Mouse (Mus musculus) spleen, postnatal 10 days (tissue): ENCODE results near the gene Fam163a.
A peak's percentile ranks its signal among the peaks of the same experiment; 100 is the strongest.

ENCODE experiments used
- DNase-seq, 2 experiments: peaks; one replicate each; pipeline ENCODE4 v3.0.0; 2021 to 2022; ENCODE audit warnings: low spot score in 2 of 2

Gene Fam163a

DNA sequence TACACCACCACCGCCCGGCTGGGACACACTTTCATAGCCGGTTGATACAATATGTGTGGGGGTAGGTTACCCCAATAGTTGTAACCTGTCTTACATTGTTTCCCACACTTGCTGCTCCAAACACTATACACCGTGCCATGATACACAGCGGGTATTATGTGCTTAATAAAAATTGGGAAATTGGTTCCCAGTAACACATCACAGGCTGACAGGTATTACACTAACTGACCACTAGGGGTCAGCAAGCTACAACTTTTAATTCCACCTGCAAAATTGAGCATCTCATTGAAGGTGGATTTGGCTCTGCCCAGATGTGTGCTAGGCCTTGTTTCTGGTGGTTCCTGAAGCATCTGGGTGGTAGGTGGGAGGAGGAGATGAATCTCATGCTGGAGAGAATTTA is 119.1 kb downstream of the Fam163a start:
- DNase-seq = peak in 1 of 2 experiments; percentile 32

DNA sequence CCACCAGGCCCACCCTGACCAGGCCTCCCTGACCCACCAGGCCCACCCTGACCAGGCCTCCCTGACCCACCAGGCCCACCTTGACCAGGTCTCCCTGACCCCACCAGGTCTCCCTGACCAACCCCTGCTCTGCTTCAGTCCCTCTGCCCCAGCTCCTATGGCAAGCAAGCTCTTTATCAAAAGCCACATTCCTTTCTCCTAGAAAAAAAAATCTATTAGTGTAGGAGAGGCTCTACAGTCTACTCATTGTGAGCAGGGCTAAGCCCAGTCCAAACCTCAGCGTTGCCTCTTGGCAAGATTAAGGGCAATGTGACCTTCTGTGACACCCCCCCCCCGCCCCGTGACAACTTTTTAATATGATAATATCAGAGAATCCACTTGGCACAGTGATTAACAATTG is 120.2 kb downstream of the Fam163a start:
- no peak for DNase-seq

DNA sequence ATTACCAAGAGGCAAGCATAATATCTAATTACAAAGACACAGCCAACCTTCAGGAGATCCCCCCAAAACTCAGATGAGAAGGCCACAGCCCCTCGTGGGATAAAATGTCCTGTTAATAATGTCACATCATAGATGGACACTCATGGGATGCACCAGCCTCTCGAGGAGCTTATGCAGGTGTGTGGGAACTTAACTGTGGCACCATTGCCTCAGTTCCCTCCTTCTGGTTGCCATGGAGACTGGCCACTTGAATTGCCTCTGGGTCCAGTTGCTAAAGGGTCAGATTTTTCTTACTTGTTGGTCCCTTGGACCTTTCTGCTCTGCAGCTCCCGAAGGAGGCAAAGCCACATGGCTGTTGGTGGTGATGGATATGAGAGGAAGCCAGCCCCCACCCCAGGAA is 127.2 kb downstream of the Fam163a start:
- DNase-seq = no peak

DNA sequence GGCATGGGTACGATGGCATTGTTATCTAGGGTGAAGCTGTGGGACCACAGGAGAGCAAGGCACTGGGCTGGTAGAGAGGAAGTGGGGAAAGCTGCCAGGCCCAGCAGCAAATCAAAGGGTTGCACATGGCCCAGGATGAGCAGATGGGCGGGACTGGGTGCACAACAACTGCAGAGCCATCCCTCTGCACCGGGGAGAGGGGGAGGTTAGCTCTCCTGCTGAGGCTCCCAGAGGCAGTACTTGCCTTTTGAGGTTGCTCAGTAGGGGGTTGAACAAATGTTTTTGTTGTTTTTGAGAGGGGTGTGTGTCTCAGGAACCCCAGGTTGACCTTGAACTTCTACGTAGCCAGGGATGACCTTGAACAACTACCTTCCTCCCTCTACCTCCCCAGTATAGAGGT is 128.4 kb downstream of the Fam163a start:
- peak in 1 of 2 experiments; percentile 27 for DNase-seq

DNA sequence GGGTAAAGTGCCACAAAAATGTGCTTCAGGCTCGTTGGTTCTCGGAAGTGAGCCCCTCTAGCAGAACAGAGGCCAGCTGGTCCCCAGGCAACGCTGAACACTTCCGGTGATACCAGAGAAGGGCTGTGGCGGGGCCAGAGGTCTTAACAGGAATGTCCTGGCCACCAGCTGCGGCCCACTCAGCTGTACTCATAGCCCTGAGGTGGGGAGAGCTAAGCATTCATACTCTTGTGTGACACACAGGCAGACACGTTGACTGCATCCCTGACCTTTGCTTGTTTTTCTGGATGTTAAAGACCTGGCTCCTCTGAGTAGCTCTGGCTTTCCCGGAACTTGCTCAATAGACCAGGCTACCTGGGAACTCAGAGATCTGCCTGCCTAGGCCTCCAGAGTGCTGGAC is 130.3 kb downstream of the Fam163a start:
- peak in 1 of 2 experiments; percentile 24 for DNase-seq

DNA sequence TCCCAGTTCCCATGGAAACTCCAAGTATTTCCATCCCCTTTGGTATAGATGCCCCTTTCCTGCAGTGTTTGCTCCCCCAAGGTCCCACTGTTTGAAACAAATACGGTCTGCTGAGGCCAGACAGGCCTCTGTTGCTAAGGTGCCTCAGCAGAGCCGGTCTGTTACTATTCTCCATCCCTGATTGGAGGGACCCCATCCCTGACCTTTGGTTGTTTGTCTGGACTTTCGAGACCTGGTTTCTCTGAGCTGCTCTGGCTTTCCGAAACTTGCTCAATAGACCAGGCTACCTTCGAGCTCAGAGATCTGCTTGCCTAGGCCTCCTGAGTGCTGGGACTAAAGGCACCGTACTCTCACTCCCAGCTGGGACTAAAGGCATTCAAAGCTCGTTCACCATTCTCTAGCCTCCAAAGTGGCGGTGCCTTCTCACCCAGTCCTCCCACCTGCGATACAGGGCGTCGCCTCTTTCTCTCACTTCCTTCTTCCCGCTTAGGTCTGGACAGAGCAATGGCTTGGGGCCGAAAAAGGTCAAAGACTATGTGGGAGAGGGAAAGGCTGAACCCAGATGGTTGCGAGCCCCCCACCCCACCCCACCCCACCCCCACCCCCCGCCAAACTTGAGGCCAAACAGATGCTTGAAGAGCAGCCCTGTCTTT is 131.5 kb downstream of the Fam163a start:
- DNase-seq = no peak

DNA sequence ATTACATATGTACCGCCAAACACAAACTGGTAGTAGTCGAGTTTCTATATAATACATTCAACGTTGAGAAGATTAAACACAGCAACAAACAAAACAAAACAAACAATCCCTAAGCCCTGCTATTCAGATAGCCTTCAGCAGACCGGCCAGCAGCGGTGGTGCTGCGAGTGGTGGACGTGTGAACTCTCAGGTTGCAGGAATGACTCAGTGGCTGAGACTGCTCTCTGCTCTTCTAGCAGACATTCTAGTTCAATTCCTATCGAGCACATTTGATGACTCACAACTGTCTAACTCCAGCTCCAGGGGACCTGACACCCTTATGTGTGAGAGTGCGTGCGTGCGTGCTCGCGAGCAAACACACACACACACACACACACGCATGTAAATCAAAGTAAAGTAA is 134.7 kb downstream of the Fam163a start:
- DNase-seq = no peak

DNA sequence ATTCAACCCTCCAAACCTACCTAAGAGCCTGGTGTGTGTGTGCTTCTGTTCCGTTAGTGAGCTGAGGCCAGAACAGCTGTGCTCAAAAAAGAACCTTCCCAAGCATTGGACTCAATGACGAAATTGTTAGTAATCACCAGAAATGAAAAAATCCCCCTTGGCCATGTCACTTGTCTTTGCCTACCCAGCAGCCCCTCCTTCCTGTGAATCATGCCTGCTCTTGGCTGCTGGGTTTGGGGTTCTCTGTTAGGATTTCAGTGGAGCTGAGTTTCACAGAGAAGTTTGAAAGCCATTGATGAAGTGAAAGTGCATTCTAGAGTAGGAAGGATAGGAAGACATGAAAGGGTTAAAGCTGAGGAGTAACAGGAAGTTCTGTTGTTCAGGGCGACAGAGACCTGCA is 138.7 kb downstream of the Fam163a start:
- DNase-seq = no peak

DNA sequence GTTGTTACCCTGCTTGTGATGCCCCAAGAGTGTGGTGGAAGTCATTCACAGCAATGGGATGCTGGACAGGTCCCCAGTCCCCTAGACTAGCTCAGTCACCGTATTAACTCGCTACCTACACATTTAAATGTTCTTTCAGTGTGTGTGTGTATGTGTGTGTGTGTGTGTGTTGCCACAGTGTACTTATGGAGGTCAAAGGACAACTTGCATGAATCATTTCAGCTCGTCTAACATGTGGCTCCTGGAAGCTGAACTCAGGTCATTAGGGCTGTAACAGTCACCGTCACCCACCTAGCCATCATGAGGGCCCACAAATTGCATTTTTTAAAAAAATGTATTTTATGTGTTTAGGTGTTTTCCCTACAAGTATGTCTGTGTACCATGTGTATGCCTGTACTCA is 142.6 kb downstream of the Fam163a start:
- DNase-seq = no peak

DNA sequence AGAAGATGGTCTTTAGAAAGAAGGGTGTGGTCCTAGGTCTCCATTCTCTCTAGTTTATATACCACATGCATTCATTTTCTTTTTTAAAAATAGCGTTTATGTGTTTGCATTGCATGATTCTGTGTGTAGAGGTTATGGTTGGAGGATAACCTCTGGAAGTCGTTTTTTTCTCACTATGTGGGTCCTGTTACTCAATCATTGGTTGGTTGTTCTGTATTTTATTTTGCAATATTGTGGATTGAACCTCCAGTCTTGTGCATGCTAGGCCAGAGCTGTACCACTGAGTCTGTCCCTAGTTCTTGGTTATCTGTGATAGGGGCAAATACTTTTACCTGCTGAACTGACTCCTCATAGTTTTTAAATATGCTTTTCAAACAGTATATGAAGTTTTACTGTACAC is 146.6 kb downstream of the Fam163a start:
- DNase-seq = no peak

DNA sequence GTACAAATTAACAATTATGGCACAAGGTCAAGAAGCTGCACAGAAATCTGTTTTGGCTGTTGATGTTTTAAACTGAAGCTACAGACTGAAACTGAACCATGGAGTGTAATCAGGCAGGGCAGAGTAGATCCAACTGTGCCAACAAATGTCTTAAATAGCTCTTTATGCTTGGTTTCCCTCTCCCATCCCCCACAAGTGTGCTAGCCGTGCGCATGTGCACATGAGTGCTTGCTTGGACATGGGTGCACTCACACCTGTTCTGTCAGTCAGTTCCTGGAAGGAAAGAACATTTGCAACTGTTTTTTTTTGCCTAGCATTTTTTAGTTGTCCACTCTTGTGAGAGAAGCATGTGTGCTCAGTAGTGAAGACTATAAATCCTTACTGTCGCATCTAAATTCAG is 158.1 kb downstream of the Fam163a start:
- DNase-seq = no peak

DNA sequence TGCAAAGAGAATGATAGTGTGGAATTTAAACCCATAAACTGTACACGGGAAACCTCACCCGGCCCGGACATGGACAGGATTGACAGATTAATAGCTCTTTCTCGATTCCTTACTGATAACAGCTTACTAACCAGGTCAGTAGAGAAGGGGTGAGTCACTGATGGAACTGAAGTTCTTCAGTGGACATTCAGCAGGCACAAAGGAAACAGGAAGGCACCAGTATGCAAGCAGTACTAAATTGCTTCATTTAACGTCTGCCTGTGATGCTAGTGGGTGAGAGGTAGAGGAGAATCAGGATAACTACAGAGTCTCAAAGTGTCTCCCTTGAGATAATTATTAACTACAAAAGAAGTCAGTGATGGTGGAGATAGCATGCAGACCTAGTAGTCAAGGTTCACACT is 160.6 kb downstream of the Fam163a start:
- no peak for DNase-seq

DNA sequence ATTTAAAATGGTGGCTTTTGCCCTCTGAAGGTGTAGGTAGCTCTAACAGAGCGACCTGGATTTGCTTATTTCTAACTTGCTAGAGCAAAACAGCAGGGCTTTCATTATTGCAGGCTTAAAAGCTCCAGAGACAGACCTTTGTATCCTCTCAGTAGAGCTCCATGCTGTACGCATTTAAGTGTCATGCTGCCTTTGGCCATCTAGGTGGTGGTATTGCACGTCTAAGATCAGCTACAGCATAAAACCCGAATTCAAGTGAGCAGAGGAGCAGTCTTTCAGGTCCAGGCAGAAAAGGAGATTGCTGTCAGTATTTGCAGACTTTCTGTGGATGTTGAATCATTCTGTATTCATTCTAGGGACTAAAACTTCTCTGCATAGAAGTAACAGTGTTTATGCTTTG is 161.8 kb downstream of the Fam163a start:
- peak; percentile 22 to 61 for DNase-seq

DNA sequence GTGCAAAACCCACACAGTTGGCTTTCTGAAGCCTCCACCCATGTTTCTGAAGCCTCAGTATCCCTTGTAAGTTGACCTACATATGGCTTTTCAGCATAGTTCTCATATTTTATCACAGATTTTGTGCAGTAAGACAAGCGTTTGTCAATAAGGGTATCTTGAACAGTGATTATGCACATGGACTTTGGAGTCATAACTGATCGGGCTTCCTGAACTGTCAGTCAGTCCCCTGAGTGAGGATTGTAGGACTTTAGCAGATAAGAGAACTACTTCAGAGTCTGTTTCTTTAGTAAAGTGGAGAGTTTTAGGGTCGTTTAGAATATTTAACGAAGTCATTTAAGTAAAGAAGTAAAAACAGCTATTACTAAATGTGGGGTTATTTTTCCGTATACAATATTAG is 162.3 kb downstream of the Fam163a start:
- no peak for DNase-seq

DNA sequence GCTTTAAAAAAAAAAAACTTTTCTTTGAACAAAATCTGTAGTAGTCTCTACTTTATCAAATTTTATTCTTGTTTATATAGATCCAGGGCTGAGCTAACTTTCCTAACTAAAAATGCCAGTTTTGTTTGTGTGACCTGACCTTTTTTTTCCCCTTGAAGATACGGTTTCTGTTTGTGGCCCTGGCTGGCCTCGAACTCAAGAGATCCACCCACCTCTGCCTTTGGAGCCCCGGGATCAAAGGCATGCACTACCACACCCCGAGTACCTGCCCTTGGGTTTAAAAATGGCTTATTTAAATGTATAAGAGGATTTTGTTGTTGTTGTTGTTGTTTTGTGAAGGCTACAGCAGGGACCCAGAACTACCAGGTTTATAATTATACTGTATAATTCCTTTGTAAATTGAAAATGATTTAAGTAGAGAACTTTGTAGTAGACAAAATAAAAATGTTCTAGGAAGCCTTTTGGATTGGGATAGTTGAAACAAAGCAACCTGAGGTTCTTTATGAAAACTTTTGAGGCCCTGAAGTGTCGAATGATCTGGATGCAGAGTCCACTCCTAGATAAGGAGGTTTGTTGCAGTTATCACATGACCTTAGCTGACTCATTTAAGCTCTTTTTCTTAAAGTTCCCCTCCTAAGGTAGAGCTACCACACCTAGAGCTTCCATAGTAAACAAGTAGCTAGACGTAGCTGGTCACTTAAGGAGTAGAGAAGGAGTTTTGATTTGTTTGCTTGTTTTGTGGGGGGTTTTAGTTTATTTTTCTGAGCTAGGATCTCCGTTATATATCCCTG is 163.2 kb downstream of the Fam163a start:
- peak in 1 of 2 experiments; percentile 32 for DNase-seq

DNA sequence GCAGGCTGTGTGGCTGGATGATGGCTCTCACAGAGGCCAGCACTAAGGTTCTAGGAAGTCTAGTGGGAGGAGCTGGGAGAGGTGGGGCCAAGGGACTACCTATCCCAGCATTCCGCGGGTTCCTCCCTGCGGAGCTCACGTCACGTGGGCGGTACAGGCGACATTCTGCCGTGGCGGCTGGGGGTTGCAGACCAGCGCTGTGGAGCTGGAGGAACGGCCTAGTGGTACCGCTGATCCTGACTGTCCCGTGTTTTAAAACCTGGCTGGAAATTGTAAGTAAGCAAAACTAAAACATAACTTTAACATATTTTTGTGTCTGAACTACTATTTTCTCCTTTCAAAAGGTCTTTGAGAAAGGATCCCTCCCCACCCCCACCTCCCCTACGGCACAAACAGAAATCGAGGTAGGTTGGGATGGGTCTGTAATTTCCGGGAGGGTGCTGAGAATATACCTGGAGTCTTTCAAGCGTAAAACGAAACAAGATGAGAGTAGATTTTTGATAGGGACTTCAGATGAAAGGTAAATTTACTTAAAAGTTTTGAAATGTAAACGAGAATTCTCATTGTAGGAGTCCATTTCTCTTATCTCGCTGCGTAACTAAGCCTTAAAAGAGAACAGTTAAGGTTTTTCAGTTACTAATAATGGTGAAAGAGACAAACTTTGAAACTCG is 164.0 kb downstream of the Fam163a start:
- peak; percentile 76 to 92 for DNase-seq

DNA sequence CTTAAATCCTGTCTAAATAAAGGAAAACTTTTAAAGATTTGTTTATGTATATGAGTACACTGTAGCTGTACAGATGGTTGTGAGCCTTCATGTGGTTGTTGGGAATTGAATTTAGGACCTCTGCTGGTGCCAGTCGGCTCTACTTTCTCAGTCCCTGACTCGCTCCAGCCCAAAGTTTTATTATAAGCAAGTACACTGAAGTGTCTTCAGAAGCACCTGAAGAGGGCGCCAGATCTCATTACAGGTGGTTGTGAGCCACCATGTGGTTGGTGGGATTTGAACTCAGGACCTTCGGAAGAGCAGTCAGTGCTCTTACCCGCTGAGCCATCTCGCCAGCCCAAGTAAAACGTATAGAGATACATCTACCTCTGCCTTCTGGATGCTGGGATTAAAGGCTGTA is 164.8 kb downstream of the Fam163a start:
- DNase-seq = peak; percentile 20 to 60

DNA sequence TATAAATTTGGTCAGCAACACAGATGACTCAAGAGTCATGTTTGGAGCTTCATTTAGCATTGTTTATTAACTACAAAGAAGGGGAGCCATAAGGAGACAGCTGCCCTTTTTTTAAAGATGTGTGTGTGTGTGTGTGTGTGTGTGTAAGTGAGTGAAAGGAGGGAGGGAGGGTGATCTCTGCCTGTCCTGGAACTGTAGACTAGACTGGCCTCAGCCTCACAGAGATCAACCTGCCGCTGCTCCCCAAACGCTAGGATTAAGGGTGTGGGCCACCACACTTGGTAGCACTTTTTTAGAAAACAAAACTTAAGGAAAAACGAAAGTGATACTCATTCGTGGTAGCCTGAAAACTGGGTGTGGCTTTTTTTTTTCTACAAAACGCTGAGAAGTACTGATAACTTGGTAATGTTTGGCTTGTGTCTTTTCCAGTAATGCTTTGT is 167.7 kb downstream of the Fam163a start:
- DNase-seq = peak; percentile 50 to 60

DNA sequence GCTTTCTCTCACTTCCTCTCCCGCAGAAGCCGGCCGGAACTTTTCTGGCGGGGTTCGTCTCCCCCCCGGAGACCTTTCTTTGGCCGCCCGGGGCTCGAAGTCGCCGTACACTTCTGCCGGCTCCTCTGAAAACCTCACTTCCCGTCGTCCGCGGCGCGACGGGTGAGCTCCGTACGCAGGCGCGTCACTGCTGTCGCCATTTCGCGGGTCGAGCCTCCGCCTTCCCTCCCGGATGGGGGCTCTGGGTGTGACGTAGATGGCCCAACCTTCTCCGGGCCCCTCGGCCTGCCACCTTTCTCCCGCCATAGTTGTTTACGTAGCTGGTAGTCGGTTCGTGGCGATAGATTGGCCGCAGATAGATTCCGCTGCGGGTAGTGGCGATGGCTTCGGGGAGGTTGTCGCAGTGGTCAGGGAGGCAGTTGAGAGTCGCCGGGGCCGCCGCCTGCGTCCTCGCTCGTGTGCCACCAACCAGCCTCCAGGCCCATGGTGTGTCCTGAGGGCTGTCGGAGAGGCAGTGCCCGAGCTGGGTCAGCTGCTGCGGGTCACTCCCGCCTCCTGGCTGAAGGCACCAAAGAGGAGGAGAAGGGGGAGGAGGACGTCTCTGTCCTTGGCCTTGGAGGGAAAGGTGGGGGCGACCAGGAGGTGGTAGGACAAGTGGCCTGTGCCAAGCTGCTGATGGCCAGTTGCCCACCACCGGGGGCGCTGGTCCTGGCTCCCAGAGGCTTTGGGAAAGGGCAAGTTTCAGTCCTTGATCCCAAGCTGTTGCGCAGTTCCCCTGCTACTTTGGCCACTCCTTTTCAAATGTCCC is 168.7 kb downstream of the Fam163a start, which contains the start of gene Tor1aip1:
TSS of gene Tor1aip1 (minus strand) at position 551 of the 808 bp plus-strand sequence.
- peak; percentile 89 to 95 for DNase-seq

DNA sequence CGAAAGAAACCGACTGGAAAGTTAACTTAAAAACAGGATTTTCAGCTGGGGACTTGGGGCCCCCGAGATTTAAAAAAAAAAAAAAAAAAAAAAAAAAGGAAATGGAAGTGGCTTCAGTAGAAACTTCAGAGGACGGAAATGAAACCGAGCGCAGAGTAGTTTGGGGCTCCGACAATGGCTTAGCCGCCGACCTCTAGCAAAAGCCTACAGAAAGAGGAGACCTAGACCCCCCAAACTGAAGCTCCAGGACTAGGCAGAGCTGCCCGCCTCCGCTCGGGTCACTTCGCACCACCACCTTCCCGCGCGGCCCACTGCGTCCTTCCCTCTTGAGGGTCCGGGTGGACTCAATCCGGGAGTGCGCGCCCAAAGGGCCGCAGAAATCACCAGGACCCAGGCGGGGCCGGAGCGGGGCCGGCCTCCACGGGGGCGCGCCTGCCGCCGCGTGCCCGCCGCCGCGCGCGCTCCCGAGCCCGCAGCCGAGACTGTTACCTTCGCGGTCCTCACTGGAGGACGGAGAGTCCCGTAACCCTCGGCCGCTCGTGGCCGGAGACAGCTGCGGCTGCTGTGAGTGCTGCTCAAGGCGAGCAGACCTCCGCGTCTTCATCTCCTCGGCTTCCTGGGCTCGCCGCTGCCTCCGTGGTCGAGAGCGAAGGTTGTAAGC is 169.4 kb downstream of the Fam163a start, which contains the start of gene Tor1aip2:
TSS of gene Tor1aip2 (plus strand) at position 135 of the 661 bp plus-strand sequence.
- peak; percentile 86 to 95 for DNase-seq

DNA sequence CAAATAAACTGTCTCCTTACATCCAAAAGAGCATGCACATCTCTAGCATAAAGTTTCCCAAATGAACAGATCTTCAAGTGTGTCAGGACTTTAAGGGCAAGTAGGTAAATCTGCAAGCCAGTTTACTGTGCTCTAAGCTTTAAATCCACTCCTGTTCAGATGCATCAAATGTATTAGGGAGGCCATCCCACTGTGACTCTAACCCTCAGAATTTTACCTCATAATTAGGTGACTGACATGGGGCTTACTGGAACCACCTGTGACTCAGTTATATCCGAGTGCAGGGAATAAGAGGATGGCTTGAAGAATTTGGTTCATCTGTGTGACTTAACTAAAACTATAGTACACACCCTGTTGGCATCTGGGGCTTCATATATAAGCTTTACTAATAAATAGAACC is 170.2 kb downstream of the Fam163a start:
- DNase-seq = no peak
